Mouse (Mus musculus) CH12.LX (cell line): ENCODE measurements at regions not wholly inside any gene's neighbourhood (a gene's known extent, or its start where the extent isn't known, plus 50 kb on each side); places are given as distances from the start of the nearest gene placed in this dataset.

Experiments
- CTCF ChIP-seq, 2 experiments: IDR thresholded peaks in 1 of 2; conservative IDR thresholded peaks in 1 of 2; 2 replicates each; pipeline ENCODE4 v1.5.1; 2011 to 2012; ENCODE audit warnings: low read depth in 2 of 2, low read length in 2 of 2, improper control_type of control experiment in 1 of 2, inconsistent platforms in 1 of 2, mild to moderate bottlenecking in 1 of 2, moderate library complexity in 1 of 2
- E2F4 ChIP-seq: IDR thresholded peaks from 2 replicates; pipeline ENCODE4 v1.6.1; 2011; ENCODE audit warnings: low read depth, low read length, improper control_type of control experiment; ENCODE audit not compliant: insufficient replicate concordance
- ELF1 ChIP-seq: IDR thresholded peaks from 2 replicates; pipeline ENCODE4 v1.6.1; 2014; ENCODE audit warnings: low read depth, mild to moderate bottlenecking, inconsistent platforms, low read length, improper control_type of control experiment
- MAFK ChIP-seq: IDR thresholded peaks from 2 replicates; pipeline ENCODE4 v1.6.1; 2011; ENCODE audit warnings: low read length, improper control_type of control experiment; ENCODE audit not compliant: insufficient replicate concordance
- MAZ ChIP-seq: IDR thresholded peaks from 2 replicates; pipeline ENCODE4 v1.6.1; 2012; ENCODE audit warnings: low read depth, mild to moderate bottlenecking, inconsistent platforms, low read length, improper control_type of control experiment, moderate library complexity
- MEF2A ChIP-seq: IDR thresholded peaks from 2 replicates; pipeline ENCODE4 v1.6.1; 2014; ENCODE audit warnings: low read depth, mild to moderate bottlenecking, inconsistent platforms, low read length, improper control_type of control experiment, borderline replicate concordance
- POLR2A ChIP-seq: IDR thresholded peaks from 2 replicates; pipeline ENCODE4 v1.6.1; 2011; ENCODE audit warnings: low read depth, mild to moderate bottlenecking, improper control_type of control experiment, low read length
- USF2 ChIP-seq: conservative IDR thresholded peaks from 2 replicates; pipeline ENCODE4 v1.6.1; 2011; ENCODE audit warnings: low read depth, low read length, improper control_type of control experiment
- ZNF384 ChIP-seq: IDR thresholded peaks from 2 replicates; pipeline ENCODE4 v1.6.1; 2012; ENCODE audit warnings: low read depth, low read length, improper control_type of control experiment, inconsistent platforms

GRCm38 (mm10) chr4:23193384-23194135 is 705.4 kb upstream of the Pou3f2 start:
- TF ChIP-seq CTCF (conservative IDR thresholded peaks at IDR 0.05 in 1 of 2, IDR thresholded peaks at IDR 0.05 in 1 of 2; ENCODE audit: low read depth in 2 of 2, low read length in 2 of 2) (no peak), ZNF384 (no peak), ELF1 (no peak), MAFK (no peak), E2F4 (no peak), MEF2A (no peak), POLR2A (no peak), USF2 (no peak), MAZ (no peak)
